Mouse (Mus musculus): ENCODE results near the gene Pax2.

DNA sequence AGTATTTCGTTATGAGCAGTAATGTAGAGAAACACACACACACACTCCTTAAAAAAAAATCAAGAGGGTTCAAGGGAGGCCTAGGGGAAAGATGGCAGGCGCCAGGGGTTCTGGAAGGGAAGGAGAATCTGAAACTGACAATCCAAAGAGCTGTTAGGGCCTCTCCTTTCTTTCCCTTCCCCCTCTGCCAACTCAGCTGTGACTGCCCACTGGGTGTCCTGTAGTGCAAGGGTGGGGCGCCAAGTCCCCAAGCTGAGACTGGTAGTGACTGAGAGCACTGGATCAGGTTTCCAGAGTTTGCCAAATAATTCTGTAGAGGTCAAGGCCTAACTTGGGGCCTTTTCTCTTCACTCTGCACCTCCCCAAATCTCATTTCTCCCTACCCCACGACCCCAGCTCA lies 8.4 kb upstream of the Pax2 start:
- TF ChIP-seq ELF1 (IDR thresholded peaks at IDR 0.05; ENCODE audit: low read depth, low read length) = no peak
- no peak for TF ChIP-seq KAT2A (IDR thresholded peaks at IDR 0.05; ENCODE audit: insufficient replicate concordance, low read length)
- no peak for TF ChIP-seq POLR2A (IDR thresholded peaks at IDR 0.05; ENCODE audit: low read depth, low read length)
- no peak for TF ChIP-seq NELFE (IDR thresholded peaks at IDR 0.05; ENCODE audit: low read depth, low read length)

Measured in CH12.LX (cell line).